Comparison of ENCODE assay signal across 24 mouse cellular contexts in the genomic region with DNA sequence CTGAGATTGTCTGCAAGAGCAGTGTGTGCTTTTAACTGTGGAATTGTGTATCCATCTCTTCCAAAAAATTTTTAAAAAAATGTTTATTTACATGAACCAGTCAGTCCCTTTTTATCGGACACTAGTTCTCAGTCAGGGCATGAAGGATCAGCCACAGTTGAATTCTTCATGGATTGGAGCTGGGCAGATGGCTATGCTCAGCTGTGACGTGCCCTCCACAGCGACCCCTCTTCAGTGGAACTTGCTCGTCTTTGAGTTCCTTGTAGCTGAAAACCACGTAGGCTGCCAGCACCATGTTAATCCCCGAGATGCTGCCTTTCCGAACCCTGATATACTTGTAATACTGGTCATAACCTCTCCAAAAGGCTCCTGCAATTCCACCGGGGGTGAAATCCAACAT.
"Had no signal": no experiment of that assay in that cellular context is flagged by ENCODE, and none has a peak within 500 bp of the region (broad histone marks: within the 10 kb centered on the region; RNA-seq: fewer than 3 reads in every experiment).

No protein-coding gene starts in this region.

- DNase-seq: forebrain, postnatal 0 days; gastrocnemius, postnatal 14 days; gastrocnemius, postnatal 36 days; heart, adult 11 months; heart, adult 2 months; heart, postnatal 14 days; heart, postnatal 36 days; kidney, adult 11 months; kidney, adult 2 months; kidney, adult 9 months; kidney, postnatal 14 days; kidney, postnatal 36 days; layer of hippocampus, adult 9-11 months; layer of hippocampus, postnatal 36 days; left cerebral cortex, postnatal 4 days had no signal

- H3K4me3 ChIP-seq: heart, adult 2 months; heart, embryonic 13.5 days; heart, embryonic 15.5 days; hindbrain, embryonic 13.5 days; hindbrain, embryonic 15.5 days; kidney, embryonic 15.5 days had no signal

- H3K27ac ChIP-seq: heart, adult 2 months; heart, embryonic 13.5 days; heart, embryonic 15.5 days; hindbrain, embryonic 13.5 days; hindbrain, embryonic 15.5 days; hindbrain, postnatal 0 days; kidney, embryonic 15.5 days; kidney, postnatal 0 days had no signal

- H3K9me3 ChIP-seq: heart, embryonic 13.5 days; heart, embryonic 15.5 days; hindbrain, embryonic 13.5 days; hindbrain, embryonic 15.5 days; kidney, embryonic 15.5 days had no signal

- H3K27me3 ChIP-seq: hindbrain, embryonic 13.5 days; hindbrain, embryonic 15.5 days; kidney, embryonic 15.5 days had no signal

- ATAC-seq: forebrain, postnatal 0 days; hindbrain, postnatal 0 days; intestine, embryonic 16.5 days had no signal

- H3K36me3 ChIP-seq: heart, embryonic 13.5 days; heart, embryonic 15.5 days; hindbrain, embryonic 13.5 days; hindbrain, embryonic 15.5 days; kidney, embryonic 15.5 days had no signal

- H3K4me1 ChIP-seq: heart, embryonic 13.5 days; heart, embryonic 15.5 days; kidney, embryonic 15.5 days had no signal

- H3K4me2 ChIP-seq: heart, embryonic 11.5 days; heart, embryonic 13.5 days; heart, embryonic 15.5 days; hindbrain, embryonic 13.5 days; hindbrain, embryonic 15.5 days; kidney, embryonic 15.5 days had no signal

- H3K9ac ChIP-seq: forebrain, postnatal 0 days; heart, embryonic 13.5 days; heart, embryonic 15.5 days; hindbrain, embryonic 13.5 days; hindbrain, embryonic 15.5 days; kidney, embryonic 15.5 days had no signal
